ENCODE assay signal across 11 mouse cellular contexts in the genomic region with DNA sequence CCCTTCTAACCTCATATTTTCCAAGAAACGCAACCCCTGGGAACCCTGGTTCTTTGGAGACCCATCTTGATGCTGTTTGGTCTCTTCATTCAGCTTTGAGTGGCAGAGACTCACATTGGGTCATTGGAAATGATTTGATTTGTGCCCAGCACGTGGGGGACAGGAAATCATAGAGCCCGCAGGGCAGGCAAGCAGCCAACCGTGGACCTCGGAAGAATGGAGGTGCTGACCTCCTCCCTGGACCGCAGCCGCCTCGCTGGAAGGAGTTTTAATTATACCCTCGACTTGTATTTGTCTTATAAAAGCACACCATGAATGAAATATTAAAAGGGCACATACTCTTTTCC.
DNase-seq lines count a peak whose midpoint lies in the region; ATAC-seq lines count a peak whose summit lies in the region.
"Had no signal": no experiment of that assay in that cellular context is flagged by ENCODE, and none has a peak within 500 bp of the region (broad histone marks: within the 10 kb centered on the region; RNA-seq: fewer than 3 reads in every experiment).

No protein-coding gene starts in this region.

- H3K4me2 ChIP-seq in neural tube, embryonic 11.5 days (ENCODE audit: low read depth): no peak overlapping the region

- no peaks in the 10 kb centered on the region for H3K9me3 ChIP-seq in neural tube, embryonic 11.5 days (ENCODE audit: control insufficient read depth, low read length)

- no peaks in the 10 kb centered on the region for H3K36me3 ChIP-seq in neural tube, embryonic 11.5 days (ENCODE audit: control insufficient read depth, insufficient read depth, low read length)

- peak; percentile 15 to 57 for DNase-seq in adrenal gland, postnatal 36 days
- no peak for DNase-seq in adrenal gland, adult 18-20 months (ENCODE audit: low spot score in 2 of 2)
- peak; percentile 39 for DNase-seq in neural tube, embryonic 11.5 days (ENCODE audit: low spot score)
- no peak for DNase-seq in neural tube, embryonic 10.5 days (ENCODE audit: extremely low spot score, low spot score)
- DNase-seq in kidney, postnatal 14 days: peak; percentile 83
- peak; percentile 71 for DNase-seq in retina, embryonic 14.5 days (ENCODE audit: low spot score)
- no peak for DNase-seq in c-Kit-positive CD71-positive TER-119-positive erythroid progenitor cells, embryonic 14.5 days (ENCODE audit: low spot score)
- DNase-seq: cerebellum, adult 9-11 months; right cerebral cortex, adult 18-20 months had no signal

- ATAC-seq in neural tube, embryonic 11.5 days (ENCODE audit: insufficient read depth, low FRiP score, low TSS enrichment): no peak
- no peak for ATAC-seq in frontal cortex, adult (ENCODE audit: low TSS enrichment)

- no peak overlapping the region for H3K9ac ChIP-seq in neural tube, embryonic 11.5 days (ENCODE audit: low read length)

- 52% methylated on average over 9 of the region's 9 CpGs for WGBS in neural tube, embryonic 11.5 days

- H3K27ac ChIP-seq in neural tube, embryonic 11.5 days (ENCODE audit: low read depth, low read length): peak overlapping the region; percentile 31
- H3K27ac ChIP-seq: macrophage had no signal

- no peaks in the 10 kb centered on the region for H3K27me3 ChIP-seq in neural tube, embryonic 11.5 days (ENCODE audit: control insufficient read depth, insufficient read depth, low read length)

- H3K4me3 ChIP-seq in neural tube, embryonic 11.5 days (ENCODE audit: low read depth, low read length): no peak overlapping the region

- H3K4me1 ChIP-seq in neural tube, embryonic 11.5 days (ENCODE audit: control insufficient read depth, insufficient read depth, low read length): peaks cover 22% of the 10 kb centered on the region

Comparison
In these comparisons a context has a peak if more than half of its experiments do, and no peak if none do; other contexts are left out.
1. DNase-seq: peak in adrenal gland, postnatal 36 days (2 of 2), neural tube, embryonic 11.5 days (single experiment), kidney, postnatal 14 days (single experiment) and retina, embryonic 14.5 days (single experiment); none in adrenal gland, adult 18-20 months (0 of 2), neural tube, embryonic 10.5 days (single experiment) and c-Kit-positive CD71-positive TER-119-positive erythroid progenitor cells, embryonic 14.5 days (single experiment).